Mouse (Mus musculus) left cerebral cortex, adult 9 months (tissue): ENCODE results near the gene Cyth1.

Experiments used
- DNase-seq, 2 experiments: peaks; one replicate each; pipeline ENCODE4 v3.0.0; 2022; ENCODE audit warnings: low spot score in 2 of 2

The Cyth1 gene

GRCm38 (mm10) chr11:118254159-118254951, 6.0 kb upstream of the Cyth1 start:
- peak; percentile 48 to 55 for DNase-seq

DNA sequence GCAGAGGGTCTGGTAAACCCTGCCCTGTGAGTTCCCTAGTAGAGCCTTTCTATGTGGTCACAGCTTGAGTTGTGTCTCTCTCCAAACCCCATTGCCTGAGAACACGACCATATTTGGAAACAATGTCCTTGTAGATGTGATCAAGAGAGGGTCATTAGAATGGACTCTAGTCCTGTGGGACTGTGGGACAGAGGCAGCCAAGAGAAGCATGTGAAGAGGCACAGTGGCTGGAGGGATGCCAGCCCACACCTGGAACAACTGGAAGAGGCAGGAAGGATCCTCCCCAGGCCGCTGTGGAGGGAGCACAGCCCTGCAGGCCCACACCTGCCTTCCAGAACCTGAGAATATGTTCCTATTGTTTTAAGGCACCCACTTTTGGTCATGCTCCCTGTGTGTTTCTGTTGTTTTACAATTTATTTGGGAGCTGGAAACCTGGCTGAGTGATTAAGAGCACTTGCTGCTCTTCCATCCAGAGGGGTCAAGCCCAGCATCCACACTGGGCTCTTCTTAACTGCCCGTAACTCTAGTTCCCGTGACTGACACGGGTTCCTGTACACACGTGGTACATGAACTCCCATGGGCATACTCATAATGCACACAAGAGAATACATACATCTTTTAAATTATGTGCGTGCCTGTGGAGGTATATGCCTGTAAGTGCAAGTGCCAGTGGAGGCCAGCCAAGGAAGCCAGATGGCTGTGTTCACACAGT, 5.2 kb upstream of the Cyth1 start:
- no peak for DNase-seq

GRCm38 (mm10) chr11:118249012-118249383, 606 bp upstream of the Cyth1 start:
- DNase-seq, result no peak

- peak; percentile 27 to 32 for DNase-seq
These were observed 865 bp downstream of the Cyth1 start for GRCm38 (mm10) chr11:118247359-118248095.

- DNase-seq, result no peak
These were observed 1.7 kb downstream of the Cyth1 start for GRCm38 (mm10) chr11:118246724-118247123.

- DNase-seq, result no peak
These were observed 3.3 kb downstream of the Cyth1 start for GRCm38 (mm10) chr11:118245130-118245529.

DNA sequence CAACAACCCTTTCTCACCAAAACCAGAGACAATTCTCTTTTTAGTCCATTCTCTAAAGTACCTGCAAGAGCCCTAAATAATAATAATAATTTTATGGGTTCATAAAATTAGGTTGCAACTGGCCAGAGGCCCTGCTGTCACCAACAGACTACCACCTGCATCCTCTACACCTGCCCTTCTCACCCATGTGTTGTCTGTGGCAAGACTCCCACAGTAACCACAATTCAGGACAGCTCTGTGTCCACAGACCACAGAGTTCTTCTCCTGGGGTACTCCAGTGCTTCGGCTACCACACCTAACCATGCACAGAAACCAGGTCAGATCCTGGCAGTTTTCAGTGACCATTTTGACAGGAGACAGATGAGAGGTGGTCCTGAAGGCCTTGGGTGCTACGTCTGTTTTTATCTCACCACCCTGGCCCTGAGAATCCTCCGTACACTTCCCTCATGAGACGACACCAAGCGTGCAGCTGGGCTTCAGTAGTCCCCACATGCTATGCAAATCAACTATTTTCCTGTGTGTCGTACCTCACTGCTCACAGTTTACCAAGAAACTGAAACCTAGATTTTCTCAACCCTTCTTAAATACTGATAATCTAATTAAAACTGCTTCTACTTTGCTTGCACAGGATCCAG, 4.6 kb downstream of the Cyth1 start:
- no peak for DNase-seq

DNA sequence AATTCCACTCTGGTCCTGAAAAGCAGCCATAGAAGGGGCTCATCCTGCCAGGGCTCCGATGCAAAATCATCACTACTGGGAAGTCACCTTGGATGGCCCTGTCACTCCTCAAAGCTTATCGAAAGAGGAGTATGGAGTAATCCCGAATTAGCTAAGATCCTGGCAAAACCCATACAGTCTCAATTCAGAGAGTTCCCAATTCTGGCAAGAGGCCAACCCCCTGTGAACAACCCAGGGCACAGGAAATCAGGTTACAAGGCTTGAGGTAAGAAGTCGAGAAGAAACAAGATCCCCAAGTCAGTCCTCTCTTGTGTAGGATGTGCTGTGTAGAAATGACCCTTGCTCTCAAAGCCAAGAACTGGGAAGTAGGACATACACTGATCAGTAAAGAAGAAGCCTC, 5.9 kb downstream of the Cyth1 start:
- DNase-seq, result no peak

GRCm38 (mm10) chr11:118240388-118240787, 8.0 kb downstream of the Cyth1 start:
- no peak for DNase-seq

- no peak for DNase-seq
These were observed 8.9 kb downstream of the Cyth1 start for GRCm38 (mm10) chr11:118239281-118240198.

DNA sequence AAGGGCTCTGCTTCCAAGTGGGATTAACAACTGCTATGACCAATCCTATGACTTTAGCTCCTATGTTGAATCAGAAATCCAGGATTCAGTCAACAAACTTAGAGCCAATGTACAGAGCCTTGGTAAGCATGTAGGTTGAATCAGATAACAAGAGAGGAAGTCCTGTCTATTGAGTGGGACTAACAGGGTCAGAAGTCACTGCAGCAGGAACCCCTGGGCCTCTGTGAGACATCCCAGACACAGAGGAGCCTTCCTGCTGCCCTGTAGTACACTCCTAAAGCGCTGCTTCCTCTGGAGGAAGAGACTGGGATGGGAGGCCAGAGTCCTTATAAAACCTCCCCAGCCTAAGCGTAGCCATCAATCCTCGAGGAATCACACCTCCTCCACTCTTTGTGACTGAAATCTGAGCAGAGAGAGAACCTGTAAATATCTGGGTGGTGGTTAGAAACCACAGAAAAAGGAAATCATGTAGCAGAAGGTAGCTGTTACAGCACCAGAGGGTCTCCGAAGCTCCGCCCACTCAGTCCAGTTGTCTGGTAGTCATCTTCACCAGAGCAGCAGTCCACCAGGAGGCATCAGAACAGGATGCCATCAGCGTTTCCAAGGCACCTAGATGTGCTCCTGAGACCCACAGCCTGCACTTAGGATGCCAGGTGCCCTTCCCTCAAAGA, 11.7 kb downstream of the Cyth1 start:
- DNase-seq, result no peak

DNA sequence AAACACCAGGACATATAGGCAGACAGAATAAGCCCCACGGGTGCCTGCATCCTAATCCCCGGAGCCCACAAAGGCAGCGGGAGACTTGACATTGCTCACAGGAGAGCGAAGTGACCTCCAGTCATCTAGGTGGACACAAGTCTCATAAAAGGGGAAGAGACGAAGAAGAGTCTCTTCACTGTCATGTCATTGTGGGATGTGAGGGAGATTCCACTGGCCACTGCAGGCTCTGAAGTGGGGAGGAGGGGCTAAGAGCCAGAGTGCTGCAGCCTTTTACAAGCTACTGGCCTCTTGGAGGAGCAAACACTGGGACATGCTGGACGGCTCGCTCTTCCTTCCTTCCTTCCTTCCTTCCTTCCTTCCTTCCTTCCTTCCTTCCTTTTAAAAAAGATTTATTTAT, 13.5 kb downstream of the Cyth1 start:
- DNase-seq, result no peak

GRCm38 (mm10) chr11:118234500-118234899, 13.9 kb downstream of the Cyth1 start:
- no peak for DNase-seq

DNA sequence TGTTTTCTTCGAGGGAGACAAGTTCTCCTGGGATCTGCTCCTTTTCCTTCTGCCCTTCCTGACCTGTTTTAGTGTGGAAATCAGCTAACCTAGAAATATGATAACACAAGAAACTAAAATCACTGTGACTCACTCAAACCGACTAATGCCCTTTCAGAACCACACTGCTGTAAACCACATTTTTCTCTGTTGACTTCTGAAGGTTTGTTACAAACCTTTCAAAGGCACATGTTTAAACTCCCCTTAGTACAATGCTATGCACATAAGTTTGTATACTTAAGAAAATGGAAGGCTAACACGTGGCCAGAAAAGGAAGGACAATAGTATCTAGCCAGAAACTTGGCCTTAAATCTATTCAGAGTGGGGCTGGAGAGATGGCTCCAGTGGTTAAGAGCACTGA, 14.5 kb downstream of the Cyth1 start:
- no peak for DNase-seq

DNA sequence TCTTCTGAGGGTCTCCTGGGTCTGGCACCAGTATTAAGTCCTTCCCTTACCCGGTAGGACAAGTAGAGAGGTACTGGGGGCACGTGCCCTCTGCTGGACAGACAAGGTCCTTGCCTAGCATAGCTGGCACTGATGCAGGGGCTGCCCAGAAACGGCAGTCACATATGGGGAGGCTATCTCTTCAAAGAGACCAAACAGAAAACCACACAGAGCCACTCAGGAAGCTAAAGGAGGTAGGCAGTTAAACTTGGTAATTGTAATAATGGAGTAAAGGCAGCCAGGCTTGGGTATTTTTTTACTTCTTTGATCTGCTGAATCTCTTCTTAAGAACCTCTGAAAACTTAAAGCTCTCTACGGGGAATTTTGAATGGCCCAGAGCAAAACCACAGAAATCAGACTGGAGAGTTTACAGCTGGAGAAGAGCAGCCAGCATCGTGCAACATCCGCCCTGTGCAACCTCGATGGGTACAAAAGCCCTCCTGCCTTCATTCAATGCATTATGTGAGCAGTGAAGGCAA, 16.0 kb downstream of the Cyth1 start:
- DNase-seq, result no peak

DNA sequence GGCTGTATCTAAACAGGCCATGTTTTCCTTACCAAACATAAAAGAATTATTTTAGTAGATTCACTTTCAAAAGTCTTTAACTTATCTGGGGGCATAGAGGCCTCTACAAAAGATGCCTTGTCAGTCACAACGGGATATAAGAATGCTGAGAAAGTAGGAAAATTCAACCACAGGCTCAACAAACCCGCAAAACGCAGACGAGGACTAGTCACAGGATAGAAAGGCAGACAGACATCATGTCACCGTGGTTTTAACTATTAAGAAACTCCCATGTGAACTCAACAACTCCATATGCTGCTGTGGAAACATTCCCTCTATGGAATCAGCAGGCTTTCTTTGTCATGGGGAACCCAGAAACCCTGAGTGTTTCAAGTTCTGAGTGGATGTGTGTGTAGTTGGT, 18.5 kb downstream of the Cyth1 start:
- DNase-seq, result no peak

- DNase-seq, result no peak
These were observed 20.7 kb downstream of the Cyth1 start for GRCm38 (mm10) chr11:118227650-118228049.

GRCm38 (mm10) chr11:118226850-118227249, 21.5 kb downstream of the Cyth1 start:
- DNase-seq, result no peak

DNA sequence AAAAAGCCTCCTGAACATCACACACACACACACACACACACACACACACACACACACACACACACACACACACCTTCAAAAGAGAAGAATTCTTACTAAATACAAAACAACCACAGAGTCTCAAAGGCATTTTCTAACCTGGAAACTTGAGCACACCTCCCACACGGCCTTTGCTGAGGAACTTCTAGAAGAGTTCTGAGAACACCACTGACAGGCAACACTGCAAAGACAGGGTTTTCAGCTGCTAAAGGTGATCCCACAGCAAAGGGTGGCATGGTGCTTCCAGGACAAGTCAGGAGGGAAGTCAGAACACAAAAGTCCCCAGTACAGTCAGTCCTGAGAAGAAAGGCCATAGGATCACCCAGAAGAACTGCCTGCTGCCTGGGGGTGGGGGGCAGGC, 22.5 kb downstream of the Cyth1 start:
- no peak for DNase-seq
